Comparison of ENCODE assay signal across 8 mouse cellular contexts in genomic region chr11:60209933-60210249, GRCm38 (mm10). TPM values are rescaled to one million over a fixed set of nuclear protein-coding genes. Genes with fewer than 3 reads are reported as not detected.
DNase-seq lines count a peak whose midpoint lies in the region; ATAC-seq and TF ChIP-seq lines count a peak whose summit lies in the region.

No protein-coding gene starts in this region.

- 2% methylated on average over 2 of the region's 2 CpGs for WGBS in heart, embryonic 13.5 days
- 0% methylated on average over 2 of the region's 2 CpGs for WGBS in forebrain, postnatal 0 days
- WGBS in macrophage (ENCODE audit: missing documents) = 14% methylated on average over 2 of the region's 2 CpGs

- no peaks in the 10 kb centered on the region for H3K27me3 ChIP-seq in heart, embryonic 13.5 days (replicated peaks)
- H3K27me3 ChIP-seq in ES-Bruce4 (ENCODE audit: control insufficient read depth, insufficient read depth, low read length, poor library complexity, severe bottlenecking) = no peaks in the 10 kb centered on the region
- no peaks in the 10 kb centered on the region for H3K27me3 ChIP-seq in forebrain, postnatal 0 days (ENCODE audit: insufficient read depth, low read length)

- no peak for TF ChIP-seq EP300 in ES-Bruce4 (IDR thresholded peaks at IDR 0.05; ENCODE audit: insufficient read depth, low read depth, low read length)

- no peaks in the 10 kb centered on the region for H3K9me3 ChIP-seq in heart, embryonic 13.5 days
- H3K9me3 ChIP-seq in ES-Bruce4 (replicated peaks; ENCODE audit: control insufficient read depth, insufficient read depth, low read length, poor library complexity, severe bottlenecking) = no peaks in the 10 kb centered on the region
- no peaks in the 10 kb centered on the region for H3K9me3 ChIP-seq in forebrain, postnatal 0 days (ENCODE audit: low read length)

- intact Hi-C loops in heart, postnatal 10 days (cut with DNase I) = no loop called here

- H3K4me1 ChIP-seq in heart, embryonic 13.5 days = peaks cover 86% of the 10 kb centered on the region
- peaks cover 15% of the 10 kb centered on the region for H3K4me1 ChIP-seq in ES-Bruce4 (ENCODE audit: control insufficient read depth, insufficient read depth, low read length)
- peaks cover 24% of the 10 kb centered on the region for H3K4me1 ChIP-seq in forebrain, postnatal 0 days (ENCODE audit: insufficient read depth)

- peak overlapping the region; percentile 82 for H3K27ac ChIP-seq in heart, embryonic 13.5 days (replicated peaks)
- peak overlapping the region; percentile 63 for H3K27ac ChIP-seq in ES-Bruce4 (ENCODE audit: insufficient read depth, low read length)
- H3K27ac ChIP-seq in forebrain, postnatal 0 days (ENCODE audit: low read depth, low read length) = peak overlapping the region; percentile 82
- peak overlapping the region; percentile 77 for H3K27ac ChIP-seq in macrophage

- H3K79me2 ChIP-seq in macrophage (ENCODE audit: inconsistent target) = peaks cover 87% of the 10 kb centered on the region

- TF ChIP-seq CTCF in ES-Bruce4 (IDR thresholded peaks at IDR 0.05; ENCODE audit: low read depth, low read length) = no peak
- TF ChIP-seq CTCF in forebrain, postnatal 0 days (IDR thresholded peaks at IDR 0.05; ENCODE audit: low read depth) = no peak

- H3K36me3 ChIP-seq in heart, embryonic 13.5 days = peaks cover 28% of the 10 kb centered on the region
- H3K36me3 ChIP-seq in ES-Bruce4 (ENCODE audit: control insufficient read depth, insufficient read depth, low read length, poor library complexity, severe bottlenecking) (peaks cover 17% of the 10 kb centered on the region), macrophage (ENCODE audit: inconsistent target) (peaks cover 12% of the 10 kb centered on the region; the same call in 1 of the 2 replicates)
- peaks cover 19% of the 10 kb centered on the region for H3K36me3 ChIP-seq in forebrain, postnatal 0 days (ENCODE audit: insufficient read depth)

- H3K4me3 ChIP-seq in heart, embryonic 13.5 days = peak overlapping the region; percentile 62
- H3K4me3 ChIP-seq in ES-Bruce4 (ENCODE audit: low read depth, low read length) (peak overlapping the region; percentile 78), macrophage (ENCODE audit: inconsistent target) (peak overlapping the region; percentile 57)
- H3K4me3 ChIP-seq in forebrain, postnatal 0 days (ENCODE audit: low read depth, low read length) = peak overlapping the region; percentile 41

- H3K4me2 ChIP-seq in heart, embryonic 13.5 days = peak overlapping the region; percentile 91
- peak overlapping the region; percentile 65 for H3K4me2 ChIP-seq in forebrain, postnatal 0 days (ENCODE audit: low read depth)

- no peak for DNase-seq in heart, postnatal 10 days
- DNase-seq in forebrain, postnatal 0 days = no peak
- DNase-seq in B cell, adult 2 months = no peak
- DNase-seq in ovary, postnatal 10 days (ENCODE audit: low spot score) = no peak

- no peak for ATAC-seq in heart, embryonic 13.5 days (ENCODE audit: extremely low read depth, insufficient number of reproducible peaks, low FRiP score, low TSS enrichment)
- ATAC-seq in forebrain, postnatal 0 days = no peak
- no peak for ATAC-seq in CD4-positive, CD25-positive, alpha-beta regulatory T cell, adult 4 months

- peak overlapping the region; percentile 82 for H3K9ac ChIP-seq in heart, embryonic 13.5 days
- H3K9ac ChIP-seq in ES-Bruce4 (ENCODE audit: low read depth, poor library complexity, severe bottlenecking) = peak overlapping the region; percentile 76
- H3K9ac ChIP-seq in forebrain, postnatal 0 days = peak overlapping the region; percentile 51

- no peak for TF ChIP-seq POLR2A in ES-Bruce4 (IDR thresholded peaks at IDR 0.05; ENCODE audit: insufficient read depth, low read length)

RNA-seq across cellular contexts. Expression of gene Srebf1, which starts 12.5 kb away (rescaled TPM):
- 34.4 and 41.8 TPM in 2 replicates for polyA plus RNA-seq in heart, embryonic 13.5 days (2015; fragmentation: Nextera tagmentation; extraction: Ambion mirVana)
- 10 to 100 TPM; 40.2 to 42.6 TPM for total RNA-seq in heart, postnatal 10 days (2021)
- polyA plus RNA-seq in ES-Bruce4 (2011; ENCODE audit: insufficient read depth, insufficient read length, low read depth, missing spikeins) = 60.5 and 68.6 TPM in 2 replicates
- 56.2 and 70.7 TPM in 2 replicates for total RNA-seq in forebrain, postnatal 0 days (2014; rRNA removed)
- 28.9 and 32.8 TPM in 2 replicates for polyA plus RNA-seq in forebrain, postnatal 0 days (2015; fragmentation: Nextera tagmentation; extraction: Ambion mirVana)
- 100 to 1,000 TPM in 21 of 26 experiments, 10 to 100 TPM in 5; 69.1 to 243 (median 131) TPM for total RNA-seq in macrophage (2018; cell fraction: chromatin; rRNA removed)
- total RNA-seq in macrophage (2018; cell fraction: cytosol; rRNA removed) = 10 to 100 TPM; 21.8 to 70.5 (median 39.4) TPM
- total RNA-seq in macrophage (2018; cell fraction: nucleus; rRNA removed) = 100 to 1,000 TPM in 4 of 26 experiments, 10 to 100 TPM in 22; 55.7 to 126 (median 79.4) TPM
- polyA plus RNA-seq in macrophage (2018) = 15.2 to 30.9 TPM (median 30.6 TPM) in 3 replicates
- 10 to 100 TPM; 20.7 to 28.6 TPM for polyA plus RNA-seq in CD4-positive, CD25-positive, alpha-beta regulatory T cell, adult 4 months (2017; shearing (Covaris generic))
